Mouse (Mus musculus): ENCODE measurements around the gene Ppp5c.

- TF ChIP-seq MAZ (IDR thresholded peaks at IDR 0.05; ENCODE audit: low read depth, low read length), result no peak
- no peak for TF ChIP-seq RAD21 (IDR thresholded peaks at IDR 0.05; ENCODE audit: low read depth, low read length)
- no peak for TF ChIP-seq ZC3H11A (IDR thresholded peaks at IDR 0.05; ENCODE audit: low read depth, low read length)
- no peak for TF ChIP-seq CTCF (conservative IDR thresholded peaks at IDR 0.05 in 1 of 2, IDR thresholded peaks at IDR 0.05 in 1 of 2; ENCODE audit: low read depth in 2 of 2, low read length in 2 of 2)
- no peak for TF ChIP-seq EP300 (IDR thresholded peaks at IDR 0.05; ENCODE audit: low read length)
- TF ChIP-seq BHLHE40 (IDR thresholded peaks at IDR 0.05; ENCODE audit: low read depth, low read length), result no peak
- TF ChIP-seq SIN3A (IDR thresholded peaks at IDR 0.05; ENCODE audit: low read length), result no peak
- no peak for TF ChIP-seq POLR2A (IDR thresholded peaks at IDR 0.05; ENCODE audit: low read depth, low read length)
Observed at GRCm38 (mm10) chr7:17073513-17073903, 45.8 kb upstream of the Ppp5c start.
